Mouse (Mus musculus) ovary, postnatal 10 days (tissue): ENCODE data around the gene Spryd7.
"Not testable (repeated sequence)": the region's sequence is repeated elsewhere in the genome, so short reads cannot be mapped to it uniquely, and the experiment has no call there.

Experiments
- DNase-seq: peaks from one replicate; pipeline ENCODE4 v3.0.0; 2022; ENCODE audit warnings: low spot score

Spryd7 gene

DNA sequence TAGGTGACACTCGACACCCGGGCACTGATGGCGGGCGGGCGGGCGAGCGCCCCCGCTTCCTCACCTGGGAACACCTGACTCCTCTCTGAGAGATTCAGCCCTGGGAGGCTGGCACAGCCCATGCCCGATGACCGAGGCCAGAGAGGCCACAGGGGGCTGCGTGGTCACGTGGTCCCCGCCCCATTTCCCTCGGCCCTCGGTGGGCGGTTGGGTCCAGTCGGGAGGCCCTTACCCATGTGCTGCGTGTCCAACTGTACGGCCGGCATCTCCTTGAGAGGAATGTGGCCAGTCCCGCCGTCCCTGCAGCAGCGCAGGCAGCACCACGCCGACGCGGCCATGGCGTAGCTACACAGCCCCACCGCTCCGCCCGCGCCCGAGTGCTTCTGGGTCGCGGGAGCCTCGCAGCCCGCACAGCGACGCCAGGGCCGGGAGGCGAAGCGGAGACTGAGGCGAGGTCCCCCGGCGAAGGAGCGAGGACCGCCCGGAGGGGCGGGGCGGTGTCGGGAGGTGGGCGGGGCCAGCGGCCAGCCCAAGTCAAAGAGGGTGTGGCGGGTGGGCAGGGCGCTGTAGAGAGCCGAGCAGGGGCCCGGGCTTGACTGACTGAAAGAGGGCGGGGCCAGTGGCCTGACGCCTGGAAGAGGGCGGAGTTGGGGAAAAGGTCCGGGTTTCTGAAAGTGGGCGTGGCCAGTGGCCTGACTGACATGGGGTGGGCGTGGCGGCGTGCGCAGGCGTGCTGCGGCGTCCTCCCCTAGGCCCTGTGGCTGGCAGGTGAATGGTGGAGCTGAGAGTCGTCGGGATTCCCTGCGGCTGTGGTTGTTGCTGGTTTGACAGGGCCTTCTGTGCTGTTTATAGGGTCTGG lies at the start of gene Spryd7:
TSS of gene Spryd7 (minus strand) at position 598 of the 859 bp plus-strand sequence.
- DNase-seq, result peak; percentile 85

DNA sequence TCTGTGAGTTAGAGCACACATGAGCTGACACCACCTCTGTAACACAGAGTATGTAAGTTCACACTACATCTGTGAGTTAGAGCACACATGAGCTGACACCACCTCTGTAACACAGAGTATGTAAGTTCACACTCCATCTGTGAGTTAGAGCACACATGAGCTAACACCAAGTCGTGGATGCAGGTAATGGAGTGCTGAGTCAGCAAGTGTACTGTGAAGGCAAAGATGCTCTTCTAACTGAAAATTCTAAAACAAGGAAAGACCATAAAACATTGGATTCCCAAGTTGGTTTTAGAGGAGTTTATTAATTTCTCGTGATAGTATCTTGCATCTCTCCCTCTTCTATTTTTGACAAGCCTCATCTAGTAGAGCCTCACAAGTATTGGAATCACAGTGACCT lies 49.4 kb upstream of the Spryd7 start:
- DNase-seq, result not testable (repeated sequence)

DNA sequence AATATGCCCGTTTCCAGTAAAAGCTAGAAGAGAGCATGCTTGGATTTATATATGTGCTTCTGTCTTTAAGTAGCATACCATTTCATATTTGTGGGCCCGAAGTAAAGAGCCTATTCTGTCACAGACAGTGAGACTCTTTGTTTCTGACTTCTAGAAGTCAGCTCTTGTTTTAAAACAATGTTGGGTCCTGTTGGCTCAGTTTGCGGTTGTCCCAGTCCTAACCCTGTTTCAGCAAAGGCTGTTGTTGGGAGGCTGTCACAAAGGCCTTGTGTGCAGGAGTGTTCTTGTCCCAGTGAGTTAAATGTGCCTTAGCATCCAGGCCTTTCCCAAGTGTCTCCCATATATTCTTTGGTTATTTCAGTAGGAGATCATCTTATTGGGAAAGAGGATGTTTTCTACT lies 47.4 kb upstream of the Spryd7 start:
- DNase-seq, result no peak

DNA sequence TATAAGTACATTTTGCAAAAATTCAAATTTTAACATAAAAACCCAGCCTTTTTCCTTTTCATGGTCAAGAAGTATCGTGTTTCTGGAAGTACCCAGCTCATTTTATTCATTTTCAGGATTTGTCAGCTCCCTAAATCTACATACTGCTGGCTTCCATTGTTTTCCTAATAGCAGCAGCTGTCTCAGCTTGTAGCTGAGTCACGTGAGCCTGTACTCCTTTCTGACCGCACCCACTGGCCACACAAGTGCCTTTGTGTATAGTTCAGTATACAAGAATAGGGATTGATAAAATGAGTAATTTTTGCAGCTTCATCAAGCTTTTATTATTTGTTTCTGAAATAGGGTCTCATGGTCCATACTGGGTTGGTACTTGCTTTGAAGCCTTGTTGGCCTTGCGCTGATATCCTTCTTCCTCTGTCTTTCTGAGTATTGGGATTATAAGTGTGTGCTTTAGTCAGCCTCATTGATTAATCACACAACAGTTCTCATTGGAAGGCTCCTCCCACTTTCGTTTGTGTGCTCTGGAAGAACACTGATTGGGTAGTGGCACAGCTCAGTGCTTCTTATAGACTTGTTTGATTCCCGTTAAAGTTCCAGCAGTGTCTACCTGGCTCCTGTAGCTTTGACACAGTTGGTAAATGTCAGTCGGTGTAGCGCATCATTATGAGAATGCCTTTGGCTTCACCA lies 46.5 kb upstream of the Spryd7 start:
- DNase-seq, result no peak

DNA sequence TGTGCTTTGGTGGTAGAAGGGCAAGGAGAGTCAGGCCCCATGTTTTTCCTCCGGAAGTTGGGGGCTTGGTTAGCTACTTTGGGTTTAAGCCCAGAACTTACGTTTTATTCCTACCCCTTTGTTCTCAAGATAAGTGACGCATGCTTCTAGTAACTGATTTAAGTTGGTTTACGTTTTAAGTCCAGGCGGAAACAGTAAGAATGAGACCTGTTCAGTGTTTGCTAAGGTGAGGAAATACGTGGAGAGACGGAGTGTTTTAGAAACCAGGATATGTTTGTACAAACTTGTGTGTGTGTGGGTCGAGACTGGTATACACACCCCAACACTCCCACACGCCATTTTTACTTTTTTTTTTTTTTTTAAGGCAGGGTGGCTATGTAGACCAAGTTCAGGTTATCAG lies 44.7 kb upstream of the Spryd7 start:
- DNase-seq, result no peak

DNA sequence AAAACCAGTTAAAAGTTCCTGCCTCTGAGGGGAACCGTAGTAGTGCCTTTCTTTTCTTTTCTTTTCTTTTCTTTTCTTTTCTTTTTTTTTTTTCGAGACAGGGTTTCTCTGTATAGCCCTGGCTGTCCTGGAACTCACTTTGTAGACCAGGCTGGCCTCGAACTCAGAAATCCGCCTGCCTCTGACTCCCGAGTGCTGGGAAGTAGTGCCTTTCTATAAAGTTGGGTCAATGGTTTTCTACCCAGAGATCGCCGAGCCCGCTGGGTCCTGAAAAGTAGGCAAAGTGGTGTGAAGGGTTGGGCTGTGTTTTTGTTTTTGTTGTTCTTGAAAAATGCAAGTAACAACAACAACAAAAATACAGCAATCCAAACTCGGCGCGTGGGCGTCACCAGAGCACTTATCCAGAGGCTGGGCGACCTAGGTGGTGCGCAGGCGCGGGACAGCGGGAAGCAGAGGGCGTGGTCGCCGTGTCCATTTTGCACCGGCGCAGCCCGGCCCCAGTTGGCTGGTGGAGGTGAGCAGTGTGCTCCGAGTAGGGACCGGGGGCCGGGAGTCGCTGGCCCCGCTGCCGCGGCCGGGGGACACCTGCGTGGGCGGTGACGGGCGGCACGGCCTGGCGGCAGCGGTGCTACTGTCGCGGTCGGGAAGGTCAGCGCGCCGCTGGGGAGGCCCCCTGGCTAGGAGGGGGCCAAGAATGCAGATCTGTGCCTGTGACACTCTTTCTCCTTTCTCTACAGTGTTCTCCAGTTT lies 42.5 kb upstream of the Spryd7 start:
- DNase-seq, result peak; percentile 73

DNA sequence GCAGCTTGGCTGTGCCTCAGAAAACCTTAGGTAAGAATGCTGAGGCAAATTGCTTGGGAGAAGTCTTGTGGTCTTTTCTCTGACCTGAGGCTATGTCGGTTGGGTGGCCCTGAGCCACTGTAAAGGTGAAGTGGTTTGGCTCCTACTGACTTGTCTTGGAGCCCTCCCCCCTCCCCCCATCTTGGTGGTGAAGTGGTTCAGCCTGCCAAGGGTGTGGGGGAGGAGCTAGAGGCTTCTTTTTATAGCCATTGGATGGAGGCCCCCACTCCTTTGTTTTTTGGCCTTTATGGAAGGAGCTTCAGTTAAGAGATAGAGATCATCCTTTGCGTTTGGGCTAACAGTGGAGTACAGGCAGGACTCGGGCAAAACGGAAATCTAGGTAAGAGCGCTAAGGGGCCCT lies 41.3 kb upstream of the Spryd7 start, which contains the start of gene Trim13:
TSS of gene Trim13 (plus strand) at position 280 of the 400 bp plus-strand sequence.
- DNase-seq, result no peak

DNA sequence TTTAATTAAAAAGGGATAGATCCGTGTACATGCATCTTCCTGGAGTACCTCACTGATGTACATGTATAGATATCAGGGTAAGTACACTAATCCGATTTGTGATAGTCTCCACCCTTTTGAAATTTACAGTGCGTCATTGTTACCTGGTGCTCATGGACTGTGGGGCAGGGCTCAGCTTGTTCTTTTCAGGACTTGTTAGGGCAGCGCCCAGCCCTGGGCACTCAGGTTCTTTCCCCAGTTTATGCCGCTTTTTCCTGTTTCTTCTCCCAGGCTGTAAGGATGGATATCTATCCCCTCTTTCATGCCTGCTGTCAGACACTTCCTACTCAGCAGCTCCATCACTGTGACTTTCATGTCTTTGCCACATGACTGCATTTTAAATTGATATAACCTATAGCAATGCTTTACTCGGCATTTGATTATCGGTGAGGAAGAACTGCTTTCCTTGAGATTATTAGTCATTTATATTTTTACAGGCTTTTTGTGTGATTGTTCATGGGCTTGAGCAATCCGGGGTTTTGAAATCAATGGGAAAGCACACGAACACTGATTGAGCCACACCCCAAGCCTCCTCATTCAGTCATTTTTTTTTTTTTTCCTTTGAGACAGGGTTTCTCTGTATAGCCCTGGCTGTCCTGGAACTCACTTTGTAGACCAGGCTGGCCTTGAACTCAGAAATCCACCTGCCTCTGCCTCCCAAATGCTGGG lies 40.2 kb upstream of the Spryd7 start:
- DNase-seq, result no peak

DNA sequence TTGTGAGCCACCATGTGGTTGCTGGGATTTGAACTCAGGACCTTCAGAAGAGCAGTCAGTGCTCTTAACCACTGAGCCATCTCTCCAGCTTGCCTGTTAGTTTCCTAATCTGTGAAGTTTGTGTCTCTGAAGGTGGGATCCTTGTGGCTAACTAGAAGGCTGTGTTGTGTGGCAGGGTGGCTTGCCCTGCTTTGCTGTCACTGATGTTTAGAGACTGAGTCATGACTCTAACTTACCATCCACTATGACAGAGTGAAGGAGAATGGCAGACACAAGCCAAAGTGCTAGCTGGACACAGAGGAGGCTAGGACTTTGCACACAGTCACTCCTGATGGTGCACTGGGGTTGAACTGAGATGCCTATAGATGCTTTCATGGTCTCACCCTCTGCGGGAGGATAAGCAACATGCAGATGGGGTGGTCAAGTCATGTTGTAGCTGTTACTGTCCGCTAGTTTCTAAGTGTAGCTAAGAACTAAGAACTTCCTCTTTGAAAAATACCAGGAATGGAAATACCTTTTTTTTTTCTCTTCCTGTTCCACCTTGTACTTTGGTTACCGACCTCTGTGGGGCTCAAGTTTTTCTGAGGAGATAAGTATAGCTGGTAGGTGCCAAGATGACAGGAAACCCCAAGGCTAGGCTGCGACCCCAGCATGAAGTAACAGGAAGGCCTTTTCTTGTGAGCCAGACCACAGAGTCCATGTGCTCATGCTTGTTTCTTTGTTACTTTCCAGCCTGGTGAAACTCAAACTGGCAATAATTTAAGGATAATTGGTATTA lies 32.8 kb upstream of the Spryd7 start:
- DNase-seq, result no peak

DNA sequence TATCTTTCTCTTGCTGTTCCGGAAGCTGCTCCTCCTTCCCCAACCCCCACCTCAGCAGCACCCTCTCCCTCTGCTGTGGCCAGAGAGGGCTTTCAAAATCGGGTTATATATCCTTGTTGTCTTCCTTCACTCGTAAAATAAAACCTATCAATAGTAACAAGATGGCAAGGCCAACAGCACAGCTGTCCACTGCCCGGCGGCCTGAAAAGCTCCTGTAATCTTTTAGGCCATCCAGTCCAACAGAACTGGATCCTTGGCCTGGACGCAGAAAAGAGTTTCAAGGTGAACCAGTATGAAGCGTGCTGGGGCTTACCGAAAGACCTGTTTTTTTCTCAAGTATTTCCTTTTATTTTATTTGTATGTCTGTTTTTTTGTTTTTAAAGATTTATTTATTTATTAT lies 19.3 kb upstream of the Spryd7 start:
- no peak for DNase-seq

DNA sequence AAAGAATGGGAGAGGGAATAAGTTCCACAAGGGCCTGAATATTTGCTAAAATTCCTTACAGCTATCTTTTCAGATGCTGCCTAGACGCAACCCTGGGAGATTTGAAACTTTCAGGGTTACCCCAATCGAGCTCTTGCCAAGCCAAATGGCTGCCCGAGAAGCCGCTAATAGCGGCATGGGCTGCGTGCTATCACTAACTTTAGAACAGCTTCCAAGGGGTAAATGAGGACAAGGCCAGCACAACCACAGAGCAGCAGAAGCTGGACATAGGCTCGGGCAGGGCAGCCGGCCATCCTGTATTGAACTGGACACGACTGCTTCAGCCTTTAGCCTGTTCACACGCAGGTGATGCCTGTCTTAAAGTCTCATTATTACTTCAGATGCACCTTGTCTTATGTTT lies 18.4 kb upstream of the Spryd7 start:
- no peak for DNase-seq

DNA sequence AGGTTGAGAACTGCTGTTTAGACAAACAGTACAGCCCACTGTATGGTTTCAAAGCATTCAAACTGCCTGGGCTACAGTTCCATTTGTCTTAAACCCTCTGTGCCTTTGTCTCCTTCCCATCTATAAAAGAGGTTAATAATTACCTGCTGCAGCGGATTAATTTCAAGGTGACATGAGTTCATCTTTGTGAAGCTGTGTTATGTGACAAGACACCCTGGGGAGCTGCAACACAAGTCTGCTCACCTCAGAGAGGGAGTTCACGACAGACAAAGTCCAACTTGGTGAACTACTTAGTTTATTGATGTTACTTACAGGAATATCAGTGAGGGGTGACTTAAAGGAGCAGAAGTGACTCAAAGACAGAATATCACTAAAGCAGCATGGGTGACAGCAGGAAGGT lies 15.4 kb upstream of the Spryd7 start:
- no peak for DNase-seq

DNA sequence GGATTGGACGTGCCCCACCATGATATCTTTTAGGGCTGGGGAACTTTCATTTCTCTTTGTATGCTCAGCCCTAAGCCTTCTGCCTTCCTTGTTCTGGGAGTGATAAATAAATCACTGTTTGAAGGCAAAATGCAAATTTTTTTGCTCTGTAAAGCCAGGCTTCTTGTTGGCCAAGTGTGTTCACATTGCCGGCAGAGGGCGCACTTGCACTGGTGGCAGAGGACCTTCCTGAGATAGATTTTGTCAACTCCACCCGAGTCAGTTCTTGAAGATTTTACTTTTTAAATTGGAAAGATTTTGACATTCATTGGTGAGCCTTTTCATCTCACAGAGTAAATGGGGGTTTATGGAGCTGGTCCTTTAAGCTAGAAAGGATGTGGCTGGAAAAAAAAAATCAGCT lies 14.7 kb upstream of the Spryd7 start:
- peak; percentile 51 for DNase-seq

DNA sequence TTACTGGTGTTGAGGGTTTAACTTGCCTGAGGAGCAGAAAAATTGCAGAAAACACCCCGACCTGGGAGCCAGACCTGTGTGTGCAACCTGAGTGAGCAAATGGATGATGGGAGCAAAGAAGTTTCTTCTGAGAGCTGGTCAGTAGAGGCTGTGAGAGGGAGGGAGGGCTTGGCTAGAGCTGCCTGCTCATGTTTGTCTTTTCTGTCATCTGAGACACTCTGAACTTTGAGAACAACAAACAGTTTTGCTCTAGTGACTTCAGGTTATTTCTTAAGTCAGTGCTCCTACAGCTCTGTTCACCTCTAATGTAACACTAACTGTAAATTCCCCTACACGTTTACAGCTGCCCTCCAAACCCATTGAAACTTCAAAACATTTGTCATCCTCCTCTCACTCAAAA lies 12.7 kb upstream of the Spryd7 start:
- no peak for DNase-seq

DNA sequence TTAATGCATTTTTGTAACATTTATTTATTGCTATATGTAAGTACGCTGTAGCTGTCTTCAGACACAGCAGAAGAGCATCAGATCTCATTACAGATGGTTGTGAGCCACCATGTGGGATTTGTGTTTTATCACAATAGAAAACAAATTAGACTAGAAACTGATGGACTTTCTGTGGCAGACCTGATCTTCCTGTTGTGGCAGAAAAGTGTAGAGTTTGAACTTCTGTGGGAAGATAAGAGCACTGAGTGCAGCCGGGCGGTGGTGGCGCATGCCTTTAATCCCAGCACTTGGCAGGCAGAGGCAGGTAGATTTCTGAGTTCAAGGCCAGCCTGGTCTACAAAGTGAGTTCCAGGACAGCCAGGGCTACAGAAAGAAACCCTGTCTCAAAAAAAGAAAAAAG lies 9.5 kb upstream of the Spryd7 start:
- not testable (repeated sequence) for DNase-seq

DNA sequence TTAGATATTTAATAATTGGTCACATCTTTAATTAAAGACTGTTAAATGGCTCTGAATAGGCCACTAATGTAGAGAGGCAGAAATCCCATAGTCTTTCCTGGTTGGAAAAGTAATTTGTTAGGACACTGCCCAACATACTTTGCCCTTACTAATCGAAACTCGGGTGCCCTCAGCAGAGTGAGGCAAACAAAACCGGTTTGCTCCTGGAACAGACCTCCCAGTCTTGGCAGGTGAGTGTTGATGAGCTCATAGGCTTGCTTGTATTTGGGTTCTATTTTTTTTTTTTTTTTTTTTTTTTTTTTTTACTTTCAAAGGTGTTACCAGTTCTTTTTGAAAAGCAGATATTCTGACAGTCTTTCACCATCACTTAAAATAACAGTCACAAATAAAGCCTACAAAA lies 3.2 kb upstream of the Spryd7 start:
- DNase-seq, result no peak

DNA sequence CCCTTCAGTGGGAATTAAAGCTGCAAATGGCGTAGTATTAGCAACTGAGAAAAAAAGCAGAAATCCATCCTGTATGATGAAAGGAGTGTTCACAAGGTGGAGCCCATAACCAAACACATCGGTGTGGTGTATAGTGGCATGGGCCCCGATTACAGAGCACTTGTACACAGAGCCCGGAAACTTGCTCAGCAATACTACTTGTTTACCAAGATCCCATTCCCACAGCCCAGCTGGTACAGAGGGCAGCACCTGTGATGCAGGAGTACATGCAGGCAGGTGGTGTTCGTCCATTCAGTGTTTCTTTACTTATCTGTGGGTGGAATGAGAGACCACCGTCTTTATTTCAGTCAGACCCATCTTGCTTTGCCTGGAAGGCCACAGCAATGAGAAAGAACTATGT lies 2.2 kb upstream of the Spryd7 start:
- DNase-seq, result no peak

DNA sequence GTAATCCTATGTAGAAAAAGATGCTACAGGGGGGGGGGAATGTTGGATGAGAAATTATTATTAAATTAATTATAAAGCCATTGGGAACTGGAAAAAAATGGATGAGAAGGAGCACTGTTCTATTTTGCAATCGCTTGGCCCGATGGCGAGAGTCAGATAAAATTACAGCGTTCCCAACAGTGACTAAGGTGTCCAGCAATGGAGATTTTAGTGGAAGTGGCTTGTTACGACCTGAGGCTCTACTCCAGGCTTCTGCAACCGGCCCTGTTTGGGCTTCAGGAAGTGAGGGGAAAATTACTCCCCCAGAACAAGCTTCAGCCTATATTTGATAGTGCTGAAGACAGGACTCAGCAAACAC lies 776 bp downstream of the Spryd7 start:
- no peak for DNase-seq

DNA sequence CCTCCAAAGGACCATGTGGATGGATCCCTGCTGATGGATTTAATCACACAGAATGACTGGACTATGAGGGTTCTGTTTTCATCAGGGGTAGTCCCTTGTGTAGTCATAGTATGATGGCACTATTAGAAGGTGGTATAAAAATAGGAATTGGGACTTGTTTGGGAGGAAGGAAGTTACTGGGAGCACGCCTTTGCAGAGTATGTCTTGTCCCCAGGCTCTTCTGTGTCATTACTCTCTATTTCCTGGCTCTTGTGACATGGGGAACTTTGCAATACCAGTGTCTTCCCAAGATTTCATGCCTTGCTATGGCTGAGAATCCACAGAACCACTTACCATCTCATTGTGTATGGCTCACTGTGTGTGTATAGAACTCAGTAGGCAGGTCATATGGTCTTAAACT lies 8.1 kb downstream of the Spryd7 start:
- DNase-seq, result no peak

DNA sequence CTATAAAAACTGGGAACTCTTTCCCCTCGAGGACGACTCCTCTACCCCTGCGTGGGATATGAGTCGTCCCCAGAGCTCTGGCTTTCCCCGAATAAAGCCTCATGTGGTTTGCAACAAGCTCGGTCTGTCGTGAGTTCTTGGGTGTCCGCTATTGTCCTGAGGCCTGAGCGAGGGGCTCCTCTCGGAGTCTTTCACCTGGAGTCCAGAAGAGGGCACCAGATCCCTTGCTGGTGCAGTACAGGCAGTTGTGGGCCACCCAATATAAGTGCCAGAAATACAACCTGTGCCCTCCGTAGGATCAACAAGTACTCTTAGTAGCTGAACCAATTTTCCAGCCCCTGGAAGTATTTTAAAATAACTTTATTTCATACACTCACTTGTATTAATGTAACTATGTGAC lies 18.9 kb downstream of the Spryd7 start:
- DNase-seq, result not testable (repeated sequence)

DNA sequence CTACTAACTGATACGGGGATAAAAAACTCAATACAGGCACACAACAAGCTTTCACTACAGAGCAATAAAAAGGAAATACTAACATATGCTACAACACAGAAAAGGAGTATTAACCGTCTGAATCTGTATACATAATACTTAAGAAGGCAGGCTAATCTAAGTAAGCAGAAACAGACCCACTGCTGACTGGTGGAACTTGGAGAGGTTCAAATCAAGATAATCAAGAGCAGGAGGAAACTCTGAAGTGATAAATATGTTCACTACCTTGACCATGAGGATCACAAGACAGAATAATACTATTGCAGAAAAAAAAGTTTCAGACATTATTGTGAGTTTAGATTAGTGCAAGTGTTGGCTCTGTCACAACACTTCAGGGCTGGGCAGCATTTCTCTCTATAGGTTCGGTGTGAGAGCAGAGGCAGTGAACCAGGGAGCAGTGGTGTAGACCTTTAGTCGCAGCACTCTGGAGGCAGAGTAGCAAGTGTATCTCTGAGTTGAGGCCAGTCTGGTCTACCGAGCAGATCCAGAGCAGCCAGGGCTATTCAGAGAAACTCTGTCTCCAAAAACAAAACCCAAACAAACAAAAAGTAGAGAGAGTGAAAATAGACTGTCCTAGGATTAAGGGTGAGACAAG lies 19.9 kb downstream of the Spryd7 start:
- DNase-seq, result no peak
